Mouse (Mus musculus) megakaryocyte, embryonic 14.5 days (primary cell): ENCODE measurements at regions not wholly inside any gene's neighbourhood (a gene's known extent, or its start where the extent isn't known, plus 50 kb on each side); places are given as distances from the start of the nearest gene placed in this dataset.
"Not testable (repeated sequence)": the region's sequence is repeated elsewhere in the genome, so short reads cannot be mapped to it uniquely, and the experiment has no call there.

Experiments
- H3K27me3 ChIP-seq: replicated peaks from 2 replicates; pipeline ENCODE3; 2012; ENCODE audit warnings: inconsistent platforms
- H3K36me3 ChIP-seq: replicated peaks from 2 replicates; pipeline ENCODE3; 2012; ENCODE audit warnings: low read length, inconsistent platforms, mixed read lengths
- H3K4me1 ChIP-seq: 2 replicates; pipeline ENCODE4 v1.6.1; 2012; ENCODE audit warnings: inconsistent platforms
- H3K4me3 ChIP-seq: replicated peaks from 2 replicates; pipeline ENCODE3; 2012; ENCODE audit warnings: moderate library complexity, mild to moderate bottlenecking, inconsistent platforms
- H3K9me3 ChIP-seq: 2 replicates; pipeline ENCODE4 v1.6.1; 2012; ENCODE audit warnings: inconsistent platforms
- FLI1 ChIP-seq: IDR thresholded peaks from 2 replicates; pipeline ENCODE4 v1.6.1; 2012; ENCODE audit warnings: low read length, inconsistent platforms, mixed read lengths
- GATA1 ChIP-seq: IDR thresholded peaks from 3 replicates; pipeline ENCODE4 v1.6.1; 2012; ENCODE audit warnings: mixed read lengths, low read length, inconsistent platforms, borderline replicate concordance

DNA sequence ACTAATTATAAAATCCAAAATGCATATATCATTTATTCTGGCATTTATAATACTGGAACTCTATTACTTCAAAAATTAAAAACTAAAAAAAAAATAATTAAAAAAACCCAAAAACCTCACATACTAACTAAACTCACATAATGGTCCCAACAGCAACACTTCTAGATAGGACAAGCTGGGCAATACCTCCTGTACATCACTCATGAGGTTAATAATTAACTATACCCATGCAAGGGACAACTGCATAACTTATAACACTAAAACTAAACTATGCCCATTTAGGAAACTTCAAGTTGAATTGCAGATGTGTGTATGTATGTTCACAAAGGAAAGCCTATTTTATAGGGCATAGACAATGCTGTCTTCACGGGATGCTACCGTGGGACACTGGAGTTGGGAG is 263.0 kb upstream of the Smim15 start:
- H3K9me3 ChIP-seq = no peaks in the 10 kb centered on the region
- H3K27me3 ChIP-seq = no peaks in the 10 kb centered on the region
- TF ChIP-seq FLI1 (no peak), GATA1 (no peak)
- peaks cover 78% of the 10 kb centered on the region for H3K36me3 ChIP-seq
- no peak overlapping the region for H3K4me3 ChIP-seq
- peaks cover 47% of the 10 kb centered on the region for H3K4me1 ChIP-seq

DNA sequence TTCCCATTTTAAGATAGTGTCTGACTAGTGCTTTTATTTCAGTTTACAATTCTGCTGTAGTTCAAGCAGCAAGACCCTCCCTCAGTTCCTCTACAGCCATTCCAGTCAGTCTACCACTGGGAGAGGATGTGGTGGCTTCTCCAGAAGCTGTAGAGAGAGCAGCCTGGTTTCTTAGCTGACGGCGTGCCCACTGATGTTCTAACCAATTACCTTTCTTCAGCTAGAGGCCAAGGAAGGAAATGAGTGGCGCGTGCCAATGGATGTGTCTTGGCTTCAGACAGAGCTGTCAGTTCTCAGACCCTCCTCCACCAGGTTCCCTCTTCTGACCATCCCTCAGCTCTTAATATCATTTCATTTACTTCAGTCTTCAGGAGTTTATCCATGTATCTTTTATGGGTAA is 264.7 kb upstream of the Smim15 start:
- Histone ChIP-seq H3K4me3 (no peak overlapping the region), H3K9me3 (no peaks in the 10 kb centered on the region), H3K4me1 (peaks cover 50% of the 10 kb centered on the region), H3K27me3 (no peaks in the 10 kb centered on the region), H3K36me3 (peaks cover 81% of the 10 kb centered on the region)
- TF ChIP-seq GATA1 (no peak), FLI1 (no peak)

DNA sequence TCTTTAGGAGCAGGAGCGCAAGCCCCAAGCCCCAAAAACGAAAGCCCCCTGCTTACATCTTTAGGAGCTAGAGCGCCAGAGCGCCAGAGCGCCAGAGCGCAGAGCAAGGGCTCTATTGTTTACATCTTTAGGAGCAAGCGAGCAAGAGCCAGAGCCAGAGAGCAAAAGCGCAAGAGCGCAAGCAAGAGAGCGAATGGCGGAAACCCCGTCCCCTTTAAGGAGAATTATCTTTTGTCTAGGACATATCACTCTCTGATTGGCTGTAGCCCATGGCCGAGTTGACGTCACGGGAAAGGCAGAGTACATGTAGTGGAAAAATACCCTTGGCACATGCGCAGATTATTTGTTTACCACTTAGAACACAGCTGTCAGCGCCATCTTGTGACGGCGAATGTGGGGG is 269.7 kb upstream of the Smim15 start:
- not testable (repeated sequence) for H3K9me3 ChIP-seq, H3K27me3 ChIP-seq, H3K4me3 ChIP-seq
- H3K4me1 ChIP-seq = peaks cover 28% of the 10 kb centered on the region
- peaks cover 89% of the 10 kb centered on the region for H3K36me3 ChIP-seq

GRCm38 (mm10) chr13:107767262-107767624 is 277.0 kb upstream of the Smim15 start:
- TF ChIP-seq FLI1 (no peak), GATA1 (no peak)
- Histone ChIP-seq H3K4me3 (no peak overlapping the region), H3K9me3 (no peaks in the 10 kb centered on the region), H3K27me3 (no peaks in the 10 kb centered on the region), H3K36me3 (peaks cover 99% of the 10 kb centered on the region), H3K4me1 (peaks cover 27% of the 10 kb centered on the region)

DNA sequence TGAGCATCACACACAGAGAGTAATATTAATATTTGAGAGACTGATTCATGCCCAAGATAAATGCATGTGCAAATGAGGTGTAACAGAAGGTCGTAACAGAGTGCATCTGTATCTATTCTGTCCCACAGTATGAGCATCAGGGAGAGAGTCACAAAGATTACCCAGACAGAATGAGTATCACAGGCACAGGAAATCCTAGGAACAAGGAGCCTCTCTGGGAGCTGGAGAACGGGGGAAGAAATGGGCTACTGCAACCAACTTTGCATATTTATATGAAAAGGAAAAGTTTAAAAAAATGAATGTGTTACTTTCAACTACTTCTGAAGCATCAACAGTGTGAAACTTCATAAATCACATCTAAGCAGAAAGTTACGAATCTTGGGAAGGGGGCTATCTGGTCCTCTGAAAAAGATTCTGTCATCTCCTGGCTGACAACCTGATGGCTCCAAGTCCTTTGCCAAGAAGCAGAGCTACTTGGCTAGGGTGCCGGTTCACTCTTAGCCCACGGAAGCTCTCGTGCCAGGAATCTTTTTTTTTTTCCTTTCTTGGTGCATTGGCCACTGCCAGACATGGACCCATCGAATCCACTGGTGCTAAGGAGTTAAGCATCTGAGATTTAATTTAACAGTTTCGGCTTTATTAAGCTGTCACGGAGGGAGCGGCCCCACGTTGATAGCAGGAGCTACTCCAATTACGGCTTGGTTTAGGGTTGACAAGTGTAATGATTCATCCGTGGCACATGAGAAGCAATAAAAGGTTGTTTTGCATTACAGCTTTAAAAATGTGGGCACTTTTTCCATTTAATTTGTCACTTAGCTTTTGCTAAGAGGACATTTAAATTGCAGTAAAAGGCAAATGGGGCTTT is 277.6 kb upstream of the Smim15 start:
- H3K4me1 ChIP-seq = peaks cover 27% of the 10 kb centered on the region
- no peaks in the 10 kb centered on the region for H3K27me3 ChIP-seq
- H3K4me3 ChIP-seq = no peak overlapping the region
- H3K9me3 ChIP-seq = no peaks in the 10 kb centered on the region
- peaks cover 99% of the 10 kb centered on the region for H3K36me3 ChIP-seq
- no peak for TF ChIP-seq GATA1
- TF ChIP-seq FLI1 = no peak

DNA sequence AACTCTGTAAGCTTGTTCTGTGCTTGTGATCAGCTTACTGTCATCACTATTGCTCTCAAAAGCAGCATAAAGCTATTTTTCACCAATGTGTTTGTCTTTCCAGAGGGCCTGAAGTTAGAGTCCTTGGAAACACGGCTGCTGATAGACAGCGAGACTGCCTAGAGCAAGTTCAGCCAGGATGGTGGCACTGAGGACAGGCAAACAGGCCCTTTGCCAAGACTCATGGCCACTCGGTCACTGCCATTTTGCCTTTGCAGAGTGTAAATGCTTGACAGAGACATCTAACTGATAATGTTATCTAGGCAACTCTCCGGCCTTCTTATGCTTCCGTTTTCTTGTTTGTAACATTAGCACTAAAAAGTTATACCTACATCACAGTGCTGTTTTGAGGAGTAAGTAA is 280.3 kb upstream of the Smim15 start:
- Histone ChIP-seq H3K27me3 (no peaks in the 10 kb centered on the region), H3K9me3 (no peaks in the 10 kb centered on the region), H3K4me3 (no peak overlapping the region), H3K36me3 (peaks cover 98% of the 10 kb centered on the region), H3K4me1 (peaks cover 13% of the 10 kb centered on the region; the same call in 1 of the 2 replicates)
- TF ChIP-seq FLI1 = no peak
- no peak for TF ChIP-seq GATA1

- peaks cover 98% of the 10 kb centered on the region for H3K36me3 ChIP-seq
- TF ChIP-seq GATA1 = no peak
- TF ChIP-seq FLI1 = no peak
Measured at GRCm38 (mm10) chr13:107760511-107760910, 283.7 kb upstream of the Smim15 start.

GRCm38 (mm10) chr13:107758327-107759095 is 285.7 kb upstream of the Smim15 start:
- TF ChIP-seq GATA1 = no peak
- H3K27me3 ChIP-seq = no peaks in the 10 kb centered on the region
- H3K4me3 ChIP-seq = no peak overlapping the region
- no peaks in the 10 kb centered on the region for H3K9me3 ChIP-seq
- H3K36me3 ChIP-seq = peaks cover 97% of the 10 kb centered on the region
- H3K4me1 ChIP-seq = peaks cover 4% of the 10 kb centered on the region; the same call in 1 of the 2 replicates

More at GRCm38 (mm10) chr13:107760511-107760910, 283.7 kb upstream of the Smim15 start:
- Histone ChIP-seq H3K4me1 (peaks cover 16% of the 10 kb centered on the region; the same call in 1 of the 2 replicates), H3K9me3 (no peaks in the 10 kb centered on the region), H3K4me3 (no peak overlapping the region), H3K27me3 (no peaks in the 10 kb centered on the region)

DNA sequence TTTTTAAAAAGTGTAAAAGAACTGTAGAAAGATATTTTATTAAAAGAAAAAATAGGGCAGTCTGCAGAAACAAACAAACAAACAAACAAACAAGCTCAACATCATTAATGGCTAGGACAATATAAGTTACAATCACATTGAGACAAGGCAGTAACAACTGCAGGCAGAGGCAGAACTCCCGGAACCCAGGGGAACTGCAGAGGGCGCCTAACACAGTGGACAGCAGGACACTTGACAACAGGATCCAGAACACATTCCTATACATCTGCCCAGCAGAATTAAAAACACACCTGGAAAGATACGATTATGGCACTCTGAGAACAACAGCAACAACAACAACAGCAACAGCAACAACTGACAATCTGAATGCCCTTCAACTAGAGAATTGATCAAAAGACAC is 291.5 kb upstream of the Smim15 start:
- Histone ChIP-seq H3K4me3 (no peak overlapping the region), H3K27me3 (no peaks in the 10 kb centered on the region), H3K36me3 (peaks cover 86% of the 10 kb centered on the region), H3K9me3 (no peaks in the 10 kb centered on the region), H3K4me1 (peaks cover 26% of the 10 kb centered on the region)
- TF ChIP-seq FLI1 (no peak), GATA1 (no peak)
